Mouse (Mus musculus) thymus, adult 2 months (tissue): ENCODE data around the gene Rgs9bp.

Source experiments
- CTCF ChIP-seq: fragments of 200-500 bp; IDR thresholded peaks from 2 replicates; pipeline ENCODE4 v1.5.1; 2012; ENCODE audit warnings: mild to moderate bottlenecking, control low read depth, low read length, moderate library complexity, borderline replicate concordance; ENCODE audit not compliant: control insufficient read depth, poor library complexity, insufficient read depth; ENCODE audit errors: extremely low read depth
- POLR2A ChIP-seq: fragments of 200-500 bp; IDR thresholded peaks from 2 replicates; pipeline ENCODE4 v1.6.1; 2012; ENCODE audit warnings: mild to moderate bottlenecking, low read length, control low read depth, moderate library complexity; ENCODE audit not compliant: control insufficient read depth, poor library complexity, insufficient read depth; ENCODE audit errors: extremely low read depth

GRCm38 (mm10) chr7:35530026-35530425 lies 55.4 kb downstream of the Rgs9bp start:
- no peak for TF ChIP-seq POLR2A
- TF ChIP-seq CTCF: no peak
